Mouse (Mus musculus) heart, postnatal 0 days (tissue): ENCODE data around the gene Aldh8a1.

ENCODE experiments used
- CTCF ChIP-seq: IDR thresholded peaks from 2 replicates; pipeline ENCODE4 v1.5.1; 2016; ENCODE audit warnings: antibody characterized with exemption, control low read depth, low read depth
- EP300 ChIP-seq: IDR thresholded peaks from 2 replicates; pipeline ENCODE4 v1.6.1; 2016; ENCODE audit warnings: antibody characterized with exemption, low read depth

DNA sequence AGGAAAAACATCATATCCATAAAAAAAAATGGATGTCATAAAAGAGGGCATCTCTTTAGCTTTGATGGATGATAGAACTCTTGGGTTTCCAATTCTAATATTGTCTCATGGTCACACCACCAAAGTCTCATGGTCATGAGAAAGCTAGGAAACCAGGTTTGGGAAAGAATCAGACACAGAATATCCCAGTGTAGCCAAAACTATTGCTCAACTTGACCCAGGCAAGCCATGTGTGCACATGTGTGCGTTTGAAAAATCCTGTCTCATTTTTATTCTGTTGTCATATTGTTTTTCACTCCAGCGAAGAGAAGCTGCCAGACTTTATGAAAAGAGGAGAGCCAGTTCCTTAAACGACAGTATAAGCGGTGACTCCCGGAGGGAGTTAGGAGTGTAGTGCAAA, 33.6 kb downstream of the Aldh8a1 start:
- TF ChIP-seq EP300 (no peak), CTCF (no peak)
